Mouse (Mus musculus) thymus, postnatal 4 days (tissue): ENCODE data around the gene Areg.

Experiments used
- DNase-seq: peaks from one replicate; pipeline ENCODE4 v3.0.0; 2021

The Areg gene

DNA sequence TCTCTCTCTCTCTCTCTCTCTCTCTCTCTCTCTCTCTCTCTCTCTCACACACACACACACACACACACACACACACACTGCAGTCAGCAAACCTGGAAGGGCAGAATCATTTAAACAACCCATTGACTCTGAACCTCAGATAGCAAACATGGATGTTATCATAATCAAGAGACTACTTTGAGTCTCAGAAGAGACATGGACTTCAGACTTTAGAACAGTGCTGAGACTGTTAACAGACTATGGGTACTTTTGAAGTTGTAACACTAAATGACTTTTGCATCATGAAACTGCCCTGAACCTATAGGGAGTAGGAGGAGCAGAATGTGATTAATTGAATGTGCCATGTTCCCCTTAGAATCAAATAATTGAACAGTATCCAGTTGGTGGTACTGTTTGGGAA, 37.0 kb downstream of the Areg start:
- DNase-seq: no peak

DNA sequence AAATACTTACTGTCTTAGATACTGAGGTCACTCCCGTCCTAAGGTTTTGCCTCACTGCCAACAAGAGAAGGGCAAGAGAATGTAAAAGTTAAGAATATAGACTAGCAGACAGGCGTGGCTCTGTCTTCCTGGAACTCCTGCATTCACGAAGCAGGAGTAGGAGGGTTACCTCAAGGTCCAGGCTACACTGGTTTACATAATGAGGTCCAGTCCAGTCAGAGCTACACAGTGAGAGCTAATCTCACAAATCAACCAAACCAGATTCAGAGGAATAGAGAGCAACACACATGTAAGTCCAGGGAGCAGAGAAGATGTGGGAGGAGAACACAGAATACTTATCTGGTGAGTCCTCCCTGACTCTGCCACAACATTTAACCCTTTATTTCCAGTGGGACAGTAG, 55.2 kb downstream of the Areg start:
- no peak for DNase-seq
